Mouse (Mus musculus) c-Kit-positive CD71-positive TER-119-positive erythroid progenitor cells, embryonic 14.5 days (primary cell): ENCODE results near the gene Fam120c.

Experiments
- DNase-seq: peaks from one replicate; pipeline ENCODE4 v3.0.0-alpha.2; 2013; ENCODE audit warnings: low spot score

Gene Fam120c

GRCm38 (mm10) chrX:151520458-151521322, 176.7 kb downstream of the Fam120c start, which contains the start of gene Phf8:
Phf8 (plus strand) TSS chrX:151520672.
- DNase-seq, result peak; percentile 90
